Mouse (Mus musculus) neural tube, embryonic 12.5 days (tissue): ENCODE measurements at regions not wholly inside any gene's neighbourhood (a gene's known extent, or its start where the extent isn't known, plus 50 kb on each side); places are given as distances from the start of the nearest gene placed in this dataset.
A peak's percentile ranks its signal among the peaks of the same experiment; 100 is the strongest.

ENCODE experiments used
- ATAC-seq: fragments of 200-750 bp; cut with Nextera tagmentation; 2 replicates; pipeline ENCODE4 v1.8.0; 2017; ENCODE audit warnings: low read depth, mild to moderate bottlenecking, moderate TSS enrichment, moderate library complexity; ENCODE audit not compliant: low FRiP score
- H3K27ac ChIP-seq: fragments of 300-500 bp; sonication (generic); 2 replicates; pipeline ENCODE4 v1.5.1; 2016
- H3K27me3 ChIP-seq: fragments of 300-500 bp; sonication (generic); replicated peaks from 2 replicates; pipeline ENCODE4 v1.6.1; 2016; ENCODE audit warnings: mild to moderate bottlenecking
- H3K36me3 ChIP-seq: fragments of 300-500 bp; sonication (generic); 2 replicates; pipeline ENCODE4 v1.6.1; 2016; ENCODE audit warnings: mild to moderate bottlenecking
- H3K4me1 ChIP-seq: fragments of 300-500 bp; sonication (generic); 2 replicates; pipeline ENCODE4 v1.6.1; 2016
- H3K4me2 ChIP-seq: fragments of 300-500 bp; sonication (generic); replicated peaks from 2 replicates; pipeline ENCODE4 v1.6.1; 2016; ENCODE audit warnings: mild to moderate bottlenecking
- H3K4me3 ChIP-seq: fragments of 300-500 bp; sonication (generic); 2 replicates; pipeline ENCODE4 v1.5.1; 2016
- H3K9ac ChIP-seq: fragments of 300-500 bp; sonication (generic); 2 replicates; pipeline ENCODE4 v1.6.1; 2016; ENCODE audit warnings: mild to moderate bottlenecking
- H3K9me3 ChIP-seq: fragments of 300-500 bp; sonication (generic); 2 replicates; pipeline ENCODE4 v1.6.1; 2016; ENCODE audit warnings: mild to moderate bottlenecking
- WGBS: fragments of 180-500 bp; shearing (Covaris S2); methylation state at CpG from one replicate; pipeline ENCODE4 v1.1.7; 2016; 5-methylcytosine and 5-hydroxymethylcytosine counted together

DNA sequence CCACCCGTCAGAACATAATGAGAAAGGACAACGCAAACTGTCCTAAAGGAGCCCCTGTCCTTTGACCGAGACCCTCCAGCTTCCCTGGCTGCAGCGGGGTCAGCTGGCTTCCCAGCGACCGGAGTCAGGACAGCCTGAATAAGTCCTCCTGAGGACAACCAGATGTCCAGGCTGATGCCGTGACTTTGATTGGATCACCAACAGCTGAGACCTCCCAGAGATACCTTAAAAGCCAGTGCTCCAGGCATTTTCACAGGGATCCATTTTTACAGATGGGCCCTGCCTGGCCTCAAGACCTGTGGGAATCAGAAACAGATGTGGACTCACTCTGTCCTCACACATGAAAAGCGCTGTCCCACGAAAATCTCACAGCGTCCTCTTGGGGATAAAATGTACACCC is 158.7 kb upstream of the Foxq1 start:
- WGBS = 66% methylated on average over 10 of the region's 10 CpGs
- Histone ChIP-seq H3K36me3 (no peaks in the 10 kb centered on the region), H3K4me3 (no peak overlapping the region), H3K9me3 (no peaks in the 10 kb centered on the region), H3K9ac (no peak overlapping the region), H3K4me1 (no peaks in the 10 kb centered on the region), H3K27ac (no peak overlapping the region), H3K4me2 (no peak overlapping the region), H3K27me3 (no peaks in the 10 kb centered on the region)
- no peak for ATAC-seq

DNA sequence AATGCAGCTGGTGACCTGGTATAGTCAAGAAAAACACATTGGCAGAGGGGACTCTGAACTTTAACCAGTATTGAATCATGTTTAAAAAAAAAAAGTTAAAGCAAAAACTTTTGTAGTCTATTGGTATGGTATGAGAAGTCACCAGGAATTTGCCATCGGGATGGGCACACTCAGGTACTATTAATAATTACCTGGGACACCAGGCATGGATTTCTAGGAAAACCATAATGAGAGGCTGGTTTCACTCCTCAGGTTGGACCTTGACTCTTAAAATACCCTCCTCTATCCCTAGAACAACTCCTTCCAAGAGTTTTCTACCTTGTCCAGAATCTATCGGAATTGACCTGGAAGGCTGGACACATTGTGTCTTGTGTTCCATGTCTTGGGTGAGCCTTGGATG is 155.5 kb upstream of the Foxq1 start:
- no peak overlapping the region for H3K4me2 ChIP-seq
- no peak for ATAC-seq
- no peaks in the 10 kb centered on the region for H3K4me1 ChIP-seq
- no peak overlapping the region for H3K4me3 ChIP-seq
- WGBS = 96% methylated on average over 2 of the region's 2 CpGs
- no peaks in the 10 kb centered on the region for H3K27me3 ChIP-seq
- H3K36me3 ChIP-seq = no peaks in the 10 kb centered on the region
- no peaks in the 10 kb centered on the region for H3K9me3 ChIP-seq
- H3K9ac ChIP-seq = no peak overlapping the region
- no peak overlapping the region for H3K27ac ChIP-seq

- H3K27ac ChIP-seq = no peak overlapping the region
- no peaks in the 10 kb centered on the region for H3K36me3 ChIP-seq
- no peaks in the 10 kb centered on the region for H3K4me1 ChIP-seq
- 87% methylated on average over 2 of the region's 2 CpGs for WGBS
- no peak overlapping the region for H3K4me3 ChIP-seq
- H3K9ac ChIP-seq = no peak overlapping the region
- no peaks in the 10 kb centered on the region for H3K9me3 ChIP-seq
- H3K27me3 ChIP-seq = no peaks in the 10 kb centered on the region
- ATAC-seq = no peak
- H3K4me2 ChIP-seq = no peak overlapping the region
Observed at GRCm38 (mm10) chr13:31405312-31405711, 150.6 kb upstream of the Foxq1 start.

DNA sequence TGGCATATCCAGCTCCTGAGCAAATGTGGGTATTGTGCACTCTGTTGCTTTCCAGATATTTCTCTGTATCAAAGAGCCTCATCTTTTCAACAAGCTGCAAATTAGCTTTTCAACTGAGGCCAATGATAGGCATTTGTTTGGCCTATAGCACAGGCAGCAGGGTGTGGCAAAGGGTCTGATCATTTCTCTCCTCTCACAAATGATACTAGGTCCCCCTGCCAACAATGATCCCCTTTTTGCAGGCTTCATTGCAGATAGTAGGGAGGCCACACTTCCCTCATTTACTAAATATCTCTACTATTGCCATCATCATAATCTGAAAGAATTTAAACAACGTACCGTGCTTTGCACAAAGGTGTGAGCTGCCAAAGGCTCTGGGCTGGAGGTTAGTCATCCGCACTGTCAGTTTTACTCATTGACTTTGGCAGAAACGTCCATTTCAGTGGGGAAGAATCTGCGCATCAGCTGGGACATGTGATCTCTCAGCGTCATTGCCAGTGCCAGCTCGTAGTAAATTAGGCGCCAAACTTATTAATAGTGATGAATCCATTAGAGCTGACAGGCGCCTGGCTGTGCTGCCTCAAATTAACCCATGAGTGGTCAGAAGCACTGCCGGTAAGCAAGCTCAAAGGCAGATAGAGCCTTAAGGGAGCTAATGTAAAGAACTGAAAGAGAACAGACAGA is 147.4 kb upstream of the Foxq1 start:
- H3K27me3 ChIP-seq = 0 out of 2 replicates have a peak, but pooled peaks cover 4% of the 10 kb centered on the region

DNA sequence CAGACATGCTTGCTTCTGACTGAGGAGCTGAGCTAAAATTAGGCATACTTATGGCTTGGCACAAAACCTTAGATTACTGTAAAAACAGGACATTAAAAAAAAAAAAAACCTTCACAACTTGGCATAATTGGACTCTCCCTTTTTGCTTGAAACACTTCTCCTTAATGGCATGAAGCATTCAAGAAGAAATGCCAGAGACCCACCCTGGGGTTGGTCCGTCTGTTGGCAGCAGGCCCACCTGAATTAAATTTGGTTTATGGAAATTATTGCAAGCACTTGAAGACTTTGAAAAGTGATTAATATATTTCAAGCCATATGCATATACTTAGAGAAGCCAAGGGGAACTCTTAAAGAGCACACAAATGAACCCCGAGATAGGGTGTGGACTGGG is 146.8 kb upstream of the Foxq1 start:
- Histone ChIP-seq H3K4me2 (0 out of 2 replicates have a peak overlapping the region, but pooled peaks have one; percentile 17), H3K4me1 (no peaks in the 10 kb centered on the region), H3K27me3 (0 out of 2 replicates have a peak, but pooled peaks cover 4% of the 10 kb centered on the region), H3K4me3 (no peak overlapping the region), H3K9ac (no peak overlapping the region), H3K27ac (no peak overlapping the region), H3K9me3 (no peaks in the 10 kb centered on the region), H3K36me3 (no peaks in the 10 kb centered on the region)
- ATAC-seq = no peak
- WGBS = 79% methylated on average over 2 of the region's 2 CpGs

More for the DNA sequence above, 147.4 kb upstream of the Foxq1 start:
- no peak overlapping the region for H3K4me3 ChIP-seq
- ATAC-seq = peak; percentile 50; the same call in 1 of the 2 replicates
- WGBS = 61% methylated on average over 10 of the region's 10 CpGs
- H3K27ac ChIP-seq = no peak overlapping the region
- no peak overlapping the region for H3K9ac ChIP-seq
- 0 out of 2 replicates have a peak overlapping the region, but pooled peaks have one; percentile 17 for H3K4me2 ChIP-seq
- no peaks in the 10 kb centered on the region for H3K9me3 ChIP-seq
- H3K36me3 ChIP-seq = no peaks in the 10 kb centered on the region
- no peaks in the 10 kb centered on the region for H3K4me1 ChIP-seq

GRCm38 (mm10) chr13:31421556-31421955 is 134.4 kb upstream of the Foxq1 start:
- H3K4me2 ChIP-seq = no peak overlapping the region
- H3K9ac ChIP-seq = no peak overlapping the region
- H3K36me3 ChIP-seq = no peaks in the 10 kb centered on the region
- no peak overlapping the region for H3K27ac ChIP-seq
- no peaks in the 10 kb centered on the region for H3K4me1 ChIP-seq
- 92% methylated on average over 5 of the region's 5 CpGs for WGBS
- H3K27me3 ChIP-seq = no peaks in the 10 kb centered on the region
- H3K4me3 ChIP-seq = no peak overlapping the region
- ATAC-seq = no peak
- no peaks in the 10 kb centered on the region for H3K9me3 ChIP-seq

DNA sequence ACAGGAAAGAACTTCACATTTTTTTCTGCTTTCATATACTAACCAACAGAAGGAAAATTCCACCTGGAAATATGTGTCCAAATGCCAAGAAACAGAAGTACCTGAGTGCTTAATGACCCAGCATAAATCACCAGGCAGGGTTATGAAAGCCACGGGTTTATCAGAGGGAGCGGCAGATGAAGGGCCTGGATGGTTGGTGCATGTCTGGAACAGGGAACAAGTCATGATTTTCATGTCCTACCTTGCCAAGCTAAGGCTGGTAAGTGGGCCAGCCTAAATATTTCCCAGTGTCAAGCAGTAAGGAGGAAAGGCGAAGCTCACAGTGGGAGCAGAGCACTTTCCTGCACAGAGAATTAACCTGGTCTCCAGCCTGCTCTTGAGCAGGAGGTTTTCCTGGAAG is 132.3 kb upstream of the Foxq1 start:
- Histone ChIP-seq H3K4me2 (no peak overlapping the region), H3K4me1 (no peaks in the 10 kb centered on the region), H3K9ac (no peak overlapping the region), H3K36me3 (no peaks in the 10 kb centered on the region), H3K4me3 (no peak overlapping the region), H3K27me3 (no peaks in the 10 kb centered on the region), H3K27ac (no peak overlapping the region), H3K9me3 (no peaks in the 10 kb centered on the region)
- ATAC-seq = no peak
- 84% methylated on average over 3 of the region's 3 CpGs for WGBS

GRCm38 (mm10) chr13:31425825-31426500 is 130.0 kb upstream of the Foxq1 start:
- WGBS = 49% methylated on average over 7 of the region's 7 CpGs

GRCm38 (mm10) chr13:31436434-31436833 is 119.5 kb upstream of the Foxq1 start:
- Histone ChIP-seq H3K4me3 (no peak overlapping the region), H3K27ac (no peak overlapping the region), H3K36me3 (no peaks in the 10 kb centered on the region), H3K9me3 (no peaks in the 10 kb centered on the region), H3K4me1 (no peaks in the 10 kb centered on the region), H3K4me2 (no peak overlapping the region), H3K9ac (no peak overlapping the region), H3K27me3 (no peaks in the 10 kb centered on the region)
- 80% methylated on average over 7 of the region's 7 CpGs for WGBS
- ATAC-seq = no peak

More at GRCm38 (mm10) chr13:31425825-31426500, 130.0 kb upstream of the Foxq1 start:
- Histone ChIP-seq H3K4me2 (no peak overlapping the region), H3K36me3 (no peaks in the 10 kb centered on the region), H3K27me3 (no peaks in the 10 kb centered on the region), H3K9ac (no peak overlapping the region), H3K4me1 (no peaks in the 10 kb centered on the region), H3K4me3 (no peak overlapping the region), H3K27ac (no peak overlapping the region), H3K9me3 (no peaks in the 10 kb centered on the region)
- ATAC-seq = no peak

- no peaks in the 10 kb centered on the region for H3K4me1 ChIP-seq
- no peaks in the 10 kb centered on the region for H3K27me3 ChIP-seq
- no peak overlapping the region for H3K9ac ChIP-seq
- no peak overlapping the region for H3K4me3 ChIP-seq
- no peak overlapping the region for H3K4me2 ChIP-seq
- no peaks in the 10 kb centered on the region for H3K9me3 ChIP-seq
- H3K27ac ChIP-seq = no peak overlapping the region
- ATAC-seq = no peak
- WGBS = 74% methylated on average over 9 of the region's 9 CpGs
- H3K36me3 ChIP-seq = no peaks in the 10 kb centered on the region
Observed at GRCm38 (mm10) chr13:31439761-31440627, 115.9 kb upstream of the Foxq1 start.

DNA sequence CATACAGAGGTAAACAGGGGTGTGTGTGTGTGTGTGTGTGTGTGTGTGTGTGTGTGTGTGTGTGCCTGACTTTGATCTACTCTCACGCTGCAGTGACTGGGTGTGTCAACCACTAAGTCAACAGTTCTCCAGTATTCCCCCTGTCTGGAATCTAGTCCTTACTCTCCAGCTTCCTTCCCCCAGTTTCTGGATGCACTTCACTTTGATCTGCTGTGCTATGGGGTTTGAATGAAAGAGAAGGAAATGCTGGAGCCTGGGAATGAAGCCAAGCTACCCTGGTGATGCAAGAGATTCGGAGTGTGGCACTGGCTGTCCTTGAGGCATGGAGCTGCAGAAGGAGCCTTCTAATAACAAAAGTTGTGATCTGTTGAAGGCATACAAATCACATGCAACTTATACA is 97.1 kb upstream of the Foxq1 start:
- no peak overlapping the region for H3K4me3 ChIP-seq
- 85% methylated on average over 2 of the region's 2 CpGs for WGBS
- no peak overlapping the region for H3K4me2 ChIP-seq
- no peaks in the 10 kb centered on the region for H3K36me3 ChIP-seq
- no peaks in the 10 kb centered on the region for H3K27me3 ChIP-seq
- H3K9me3 ChIP-seq = no peaks in the 10 kb centered on the region
- no peaks in the 10 kb centered on the region for H3K4me1 ChIP-seq
- no peak overlapping the region for H3K27ac ChIP-seq
- ATAC-seq = no peak
- H3K9ac ChIP-seq = no peak overlapping the region

DNA sequence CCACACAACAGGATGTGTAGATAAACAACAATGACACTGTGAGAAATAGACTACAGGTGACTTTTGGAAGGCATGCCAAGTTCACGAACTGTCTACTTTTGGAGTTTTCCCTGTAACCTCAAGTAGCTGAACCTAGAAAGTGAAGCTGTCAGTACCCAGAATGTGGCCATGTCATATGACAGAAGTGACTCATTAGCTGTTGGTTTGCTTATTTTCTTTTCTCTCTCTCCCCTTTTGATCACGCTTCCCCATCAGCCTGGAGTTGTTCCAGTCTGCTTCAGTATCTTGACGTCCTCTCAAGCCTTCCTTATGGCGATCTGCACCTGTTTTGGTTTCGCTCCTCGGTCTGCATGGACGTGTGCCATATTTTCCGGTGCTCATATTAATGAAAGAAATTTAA is 90.8 kb upstream of the Foxq1 start:
- 91% methylated on average over 8 of the region's 8 CpGs for WGBS
- Histone ChIP-seq H3K4me2 (no peak overlapping the region), H3K36me3 (no peaks in the 10 kb centered on the region), H3K27ac (no peak overlapping the region), H3K9me3 (no peaks in the 10 kb centered on the region), H3K27me3 (no peaks in the 10 kb centered on the region), H3K9ac (no peak overlapping the region), H3K4me1 (no peaks in the 10 kb centered on the region), H3K4me3 (no peak overlapping the region)
- no peak for ATAC-seq
